Mouse (Mus musculus): ENCODE measurements at regions not wholly inside any gene's neighbourhood (a gene's known extent, or its start where the extent isn't known, plus 50 kb on each side); places are given as distances from the start of the nearest gene placed in this dataset.

DNA sequence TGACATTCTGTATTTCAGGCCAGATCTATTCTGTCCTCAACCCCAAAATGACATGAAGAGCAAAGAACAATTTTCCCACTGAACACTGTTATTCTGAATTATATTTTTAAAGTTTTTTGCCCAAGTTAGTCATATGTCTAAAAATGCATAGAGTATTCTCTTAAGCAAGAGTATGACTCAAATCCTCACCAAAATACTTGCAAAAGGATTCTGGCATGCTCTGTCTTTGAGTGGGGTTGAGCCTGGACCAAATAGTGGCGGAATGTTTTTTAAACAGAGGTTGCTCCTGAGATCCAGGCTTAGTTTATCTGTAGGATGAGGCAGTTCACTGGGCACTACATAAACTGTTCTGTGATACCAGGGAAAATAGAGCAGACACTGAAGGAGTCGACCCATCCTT, 631.4 kb upstream of the 2610301B20Rik start:
- Histone ChIP-seq H3K27me3 (ENCODE audit: control insufficient read depth, insufficient read depth, low read length) (no peaks in the 10 kb centered on the region), H3K36me3 (replicated peaks; ENCODE audit: control insufficient read depth, insufficient read depth, low read depth, low read length) (no peaks in the 10 kb centered on the region), H3K27ac (replicated peaks; ENCODE audit: low read depth, low read length) (no peak overlapping the region), H3K4me1 (ENCODE audit: control insufficient read depth, insufficient read depth, low read length) (no peaks in the 10 kb centered on the region), H3K4me3 (ENCODE audit: low read depth, low read length) (no peak overlapping the region), H3K9ac (replicated peaks; ENCODE audit: low read length) (no peak overlapping the region), H3K4me2 (ENCODE audit: low read depth, low read length) (no peak overlapping the region), H3K9me3 (replicated peaks; ENCODE audit: control insufficient read depth, low read length) (no peaks in the 10 kb centered on the region)
- DNase-seq (ENCODE audit: low spot score): no peak
- no peak for ATAC-seq (replicated peaks; ENCODE audit: insufficient number of reproducible peaks, low FRiP score, low TSS enrichment, low read depth)
- 93% methylated on average over 2 of the region's 2 CpGs for WGBS

DNA sequence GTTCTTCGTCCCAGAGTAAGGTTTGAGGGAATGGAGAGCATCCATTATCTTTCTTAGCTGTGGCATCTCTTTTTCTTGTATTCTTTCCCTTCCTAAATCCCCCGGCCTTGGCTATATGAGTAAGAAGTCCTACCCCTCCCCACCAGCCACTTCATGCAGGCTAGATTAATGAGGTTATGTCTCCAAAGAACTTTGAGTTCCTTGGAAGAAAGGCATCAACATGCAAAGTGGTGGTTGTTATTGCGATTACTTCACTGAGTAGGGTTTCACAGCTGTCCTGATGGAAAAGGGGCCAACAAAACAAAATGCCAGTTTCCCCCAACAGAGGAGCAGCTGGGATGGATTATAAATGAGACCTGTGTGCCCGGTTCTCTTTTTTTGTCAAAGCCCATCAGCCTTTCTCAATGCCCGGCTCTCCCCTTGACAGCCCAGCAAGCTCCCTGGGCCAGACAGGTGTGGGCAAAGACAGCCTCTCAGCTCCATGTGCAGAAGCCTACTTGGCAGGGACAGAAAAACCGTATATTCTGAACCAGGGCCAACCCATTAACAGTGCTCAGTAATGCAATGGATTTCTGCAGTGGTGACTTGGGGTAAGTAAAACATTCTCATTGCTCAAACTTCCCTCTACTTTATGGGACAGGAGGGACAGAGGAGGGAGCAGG, 620.1 kb upstream of the 2610301B20Rik start:
- no peaks in the 10 kb centered on the region for H3K9me3 ChIP-seq (replicated peaks; ENCODE audit: control insufficient read depth, low read length)
- no peak for ATAC-seq (replicated peaks; ENCODE audit: insufficient number of reproducible peaks, low FRiP score, low TSS enrichment, low read depth)
- no peaks in the 10 kb centered on the region for H3K4me1 ChIP-seq (ENCODE audit: control insufficient read depth, insufficient read depth, low read length)
- no peak overlapping the region for H3K4me3 ChIP-seq (ENCODE audit: low read depth, low read length)
- no peaks in the 10 kb centered on the region for H3K27me3 ChIP-seq (ENCODE audit: control insufficient read depth, insufficient read depth, low read length)
- no peaks in the 10 kb centered on the region for H3K36me3 ChIP-seq (replicated peaks; ENCODE audit: control insufficient read depth, insufficient read depth, low read depth, low read length)
- H3K27ac ChIP-seq (replicated peaks; ENCODE audit: low read depth, low read length): no peak overlapping the region
- no peak for DNase-seq (ENCODE audit: low spot score)
- WGBS: 77% methylated on average over 6 of the region's 6 CpGs
- H3K9ac ChIP-seq (replicated peaks; ENCODE audit: low read length): no peak overlapping the region
- H3K4me2 ChIP-seq (ENCODE audit: low read depth, low read length): no peak overlapping the region

DNA sequence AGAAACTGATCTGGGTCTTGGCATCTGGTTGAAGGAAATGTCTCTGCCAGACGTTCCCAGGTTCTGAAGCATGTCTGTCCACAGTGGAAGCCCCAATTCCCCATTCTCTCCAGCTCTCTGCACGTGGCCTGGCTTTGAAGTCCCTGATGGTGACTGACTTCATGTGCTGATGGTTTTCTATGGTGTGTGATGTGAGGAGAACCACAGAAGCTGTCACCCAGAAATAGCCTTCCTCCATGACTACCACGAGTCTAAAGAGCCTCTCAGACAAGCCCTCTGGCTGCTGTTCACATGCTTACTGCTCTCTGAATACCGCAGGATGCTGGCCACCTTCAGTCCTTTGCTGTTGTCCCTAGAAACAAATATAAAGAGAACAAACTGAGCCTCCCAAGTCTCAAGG, 616.8 kb upstream of the 2610301B20Rik start:
- no peaks in the 10 kb centered on the region for H3K9me3 ChIP-seq (replicated peaks; ENCODE audit: control insufficient read depth, low read length)
- H3K36me3 ChIP-seq (replicated peaks; ENCODE audit: control insufficient read depth, insufficient read depth, low read depth, low read length): no peaks in the 10 kb centered on the region
- no peaks in the 10 kb centered on the region for H3K4me1 ChIP-seq (ENCODE audit: control insufficient read depth, insufficient read depth, low read length)
- no peak for ATAC-seq (replicated peaks; ENCODE audit: insufficient number of reproducible peaks, low FRiP score, low TSS enrichment, low read depth)
- H3K4me2 ChIP-seq (ENCODE audit: low read depth, low read length): no peak overlapping the region
- H3K9ac ChIP-seq (replicated peaks; ENCODE audit: low read length): no peak overlapping the region
- no peaks in the 10 kb centered on the region for H3K27me3 ChIP-seq (ENCODE audit: control insufficient read depth, insufficient read depth, low read length)
- no peak for DNase-seq (ENCODE audit: low spot score)
- H3K27ac ChIP-seq (replicated peaks; ENCODE audit: low read depth, low read length): no peak overlapping the region
- no peak overlapping the region for H3K4me3 ChIP-seq (ENCODE audit: low read depth, low read length)
- WGBS: 63% methylated on average over 4 of the region's 4 CpGs

DNA sequence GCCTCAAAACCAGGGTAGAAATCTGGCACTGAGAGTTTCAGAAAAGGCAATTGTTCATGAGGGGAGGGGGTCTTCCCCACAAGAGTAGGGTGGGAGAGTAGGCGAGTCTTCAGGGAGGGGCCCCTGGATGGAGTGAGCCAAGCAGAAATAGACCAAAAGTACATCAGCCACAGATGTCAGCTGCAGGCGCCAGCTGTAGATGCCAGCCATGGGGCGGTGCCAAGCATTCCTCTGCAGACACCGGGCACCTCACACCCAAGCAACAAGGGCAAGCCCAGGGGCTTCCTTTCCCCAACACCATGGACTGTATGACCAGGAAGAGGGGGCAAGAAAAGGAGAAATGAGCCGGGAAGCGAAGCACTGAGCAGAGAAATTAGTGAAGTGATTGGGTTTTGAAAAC, 613.9 kb upstream of the 2610301B20Rik start:
- no peak for ATAC-seq (replicated peaks; ENCODE audit: insufficient number of reproducible peaks, low FRiP score, low TSS enrichment, low read depth)
- no peaks in the 10 kb centered on the region for H3K36me3 ChIP-seq (replicated peaks; ENCODE audit: control insufficient read depth, insufficient read depth, low read depth, low read length)
- H3K9me3 ChIP-seq (replicated peaks; ENCODE audit: control insufficient read depth, low read length): no peaks in the 10 kb centered on the region
- no peak overlapping the region for H3K9ac ChIP-seq (replicated peaks; ENCODE audit: low read length)
- H3K4me1 ChIP-seq (ENCODE audit: control insufficient read depth, insufficient read depth, low read length): no peaks in the 10 kb centered on the region
- no peak overlapping the region for H3K4me3 ChIP-seq (ENCODE audit: low read depth, low read length)
- no peak overlapping the region for H3K27ac ChIP-seq (replicated peaks; ENCODE audit: low read depth, low read length)
- H3K4me2 ChIP-seq (ENCODE audit: low read depth, low read length): no peak overlapping the region
- H3K27me3 ChIP-seq (ENCODE audit: control insufficient read depth, insufficient read depth, low read length): no peaks in the 10 kb centered on the region
- no peak for DNase-seq (ENCODE audit: low spot score)
- 88% methylated on average over 6 of the region's 6 CpGs for WGBS

- no peak for DNase-seq (ENCODE audit: low spot score)
- Histone ChIP-seq H3K9ac (replicated peaks; ENCODE audit: low read length) (no peak overlapping the region), H3K27ac (replicated peaks; ENCODE audit: low read depth, low read length) (no peak overlapping the region), H3K9me3 (replicated peaks; ENCODE audit: control insufficient read depth, low read length) (no peaks in the 10 kb centered on the region), H3K4me3 (ENCODE audit: low read depth, low read length) (no peak overlapping the region), H3K4me2 (ENCODE audit: low read depth, low read length) (no peak overlapping the region), H3K36me3 (replicated peaks; ENCODE audit: control insufficient read depth, insufficient read depth, low read depth, low read length) (no peaks in the 10 kb centered on the region), H3K27me3 (ENCODE audit: control insufficient read depth, insufficient read depth, low read length) (no peaks in the 10 kb centered on the region), H3K4me1 (ENCODE audit: control insufficient read depth, insufficient read depth, low read length) (no peaks in the 10 kb centered on the region)
- no peak for ATAC-seq (replicated peaks; ENCODE audit: insufficient number of reproducible peaks, low FRiP score, low TSS enrichment, low read depth)
- WGBS: 78% methylated on average over 2 of the region's 2 CpGs
These were observed 608.4 kb upstream of the 2610301B20Rik start for GRCm38 (mm10) chr4:10265942-10266341.

- no peaks in the 10 kb centered on the region for H3K4me1 ChIP-seq (ENCODE audit: control insufficient read depth, insufficient read depth, low read length)
- no peak overlapping the region for H3K27ac ChIP-seq (replicated peaks; ENCODE audit: low read depth, low read length)
- WGBS: 53% methylated on average over 2 of the region's 2 CpGs
- no peaks in the 10 kb centered on the region for H3K36me3 ChIP-seq (replicated peaks; ENCODE audit: control insufficient read depth, insufficient read depth, low read depth, low read length)
- no peak overlapping the region for H3K4me2 ChIP-seq (ENCODE audit: low read depth, low read length)
- no peak overlapping the region for H3K4me3 ChIP-seq (ENCODE audit: low read depth, low read length)
- no peaks in the 10 kb centered on the region for H3K9me3 ChIP-seq (replicated peaks; ENCODE audit: control insufficient read depth, low read length)
- H3K9ac ChIP-seq (replicated peaks; ENCODE audit: low read length): no peak overlapping the region
- H3K27me3 ChIP-seq (ENCODE audit: control insufficient read depth, insufficient read depth, low read length): no peaks in the 10 kb centered on the region
- no peak for DNase-seq (ENCODE audit: low spot score)
- no peak for ATAC-seq (replicated peaks; ENCODE audit: insufficient number of reproducible peaks, low FRiP score, low TSS enrichment, low read depth)
These were observed 588.7 kb upstream of the 2610301B20Rik start for GRCm38 (mm10) chr4:10285562-10285961.

- no peak for ATAC-seq (replicated peaks; ENCODE audit: insufficient number of reproducible peaks, low FRiP score, low TSS enrichment, low read depth)
- Histone ChIP-seq H3K4me2 (ENCODE audit: low read depth, low read length) (no peak overlapping the region), H3K27me3 (ENCODE audit: control insufficient read depth, insufficient read depth, low read length) (no peaks in the 10 kb centered on the region), H3K36me3 (replicated peaks; ENCODE audit: control insufficient read depth, insufficient read depth, low read depth, low read length) (no peaks in the 10 kb centered on the region), H3K4me1 (ENCODE audit: control insufficient read depth, insufficient read depth, low read length) (no peaks in the 10 kb centered on the region), H3K27ac (replicated peaks; ENCODE audit: low read depth, low read length) (no peak overlapping the region), H3K4me3 (ENCODE audit: low read depth, low read length) (no peak overlapping the region), H3K9ac (replicated peaks; ENCODE audit: low read length) (no peak overlapping the region), H3K9me3 (replicated peaks; ENCODE audit: control insufficient read depth, low read length) (no peaks in the 10 kb centered on the region)
- WGBS: 67% methylated on average over 3 of the region's 3 CpGs
- DNase-seq (ENCODE audit: low spot score): peak; percentile 72
These were observed 584.0 kb upstream of the 2610301B20Rik start for GRCm38 (mm10) chr4:10290326-10290725.

- H3K9ac ChIP-seq (replicated peaks; ENCODE audit: low read length): no peak overlapping the region
- no peak overlapping the region for H3K27ac ChIP-seq (replicated peaks; ENCODE audit: low read depth, low read length)
- WGBS: 66% methylated on average over 4 of the region's 4 CpGs
- H3K4me1 ChIP-seq (ENCODE audit: control insufficient read depth, insufficient read depth, low read length): no peaks in the 10 kb centered on the region
- no peaks in the 10 kb centered on the region for H3K27me3 ChIP-seq (ENCODE audit: control insufficient read depth, insufficient read depth, low read length)
- ATAC-seq (replicated peaks; ENCODE audit: insufficient number of reproducible peaks, low FRiP score, low TSS enrichment, low read depth) (no peak), DNase-seq (ENCODE audit: low spot score) (no peak)
- H3K9me3 ChIP-seq (replicated peaks; ENCODE audit: control insufficient read depth, low read length): no peaks in the 10 kb centered on the region
- no peaks in the 10 kb centered on the region for H3K36me3 ChIP-seq (replicated peaks; ENCODE audit: control insufficient read depth, insufficient read depth, low read depth, low read length)
- H3K4me2 ChIP-seq (ENCODE audit: low read depth, low read length): no peak overlapping the region
- H3K4me3 ChIP-seq (ENCODE audit: low read depth, low read length): no peak overlapping the region
These were observed 579.2 kb upstream of the 2610301B20Rik start for GRCm38 (mm10) chr4:10295012-10295530.
